Mouse (Mus musculus) testis, adult 2 months (tissue): ENCODE measurements at regions not wholly inside any gene's neighbourhood (a gene's known extent, or its start where the extent isn't known, plus 50 kb on each side); places are given as distances from the start of the nearest gene placed in this dataset.

ENCODE experiments used
- H3K27ac ChIP-seq: fragments of 200-500 bp; 2 replicates; pipeline ENCODE4 v1.5.1; 2012; ENCODE audit warnings: low read depth, low read length; ENCODE audit not compliant: control insufficient read depth, insufficient read depth
- H3K27me3 ChIP-seq: fragments of 200-500 bp; 2 replicates; pipeline ENCODE4 v1.6.1; 2012; ENCODE audit warnings: mild to moderate bottlenecking, low read length, moderate library complexity; ENCODE audit not compliant: control insufficient read depth, insufficient read depth
- H3K36me3 ChIP-seq: fragments of 200-500 bp; 2 replicates; pipeline ENCODE4 v1.6.1; 2012; ENCODE audit warnings: mild to moderate bottlenecking, low read length; ENCODE audit not compliant: control insufficient read depth, insufficient read depth
- H3K4me1 ChIP-seq: fragments of 200-500 bp; 2 replicates; pipeline ENCODE4 v1.6.1; 2012; ENCODE audit warnings: low read length; ENCODE audit not compliant: control insufficient read depth, insufficient read depth
- H3K4me3 ChIP-seq: fragments of 200-500 bp; 2 replicates; pipeline ENCODE4 v1.5.1; 2012; ENCODE audit warnings: low read depth, mild to moderate bottlenecking, low read length, moderate library complexity, mixed read lengths; ENCODE audit not compliant: control insufficient read depth
- CTCF ChIP-seq: fragments of 200-500 bp; IDR thresholded peaks from 2 replicates; pipeline ENCODE4 v1.5.1; 2012; ENCODE audit warnings: low read depth, mild to moderate bottlenecking, inconsistent platforms, low read length, moderate library complexity; ENCODE audit not compliant: control insufficient read depth, insufficient read depth, insufficient replicate concordance
- POLR2A ChIP-seq: fragments of 200-500 bp; IDR thresholded peaks from 2 replicates; pipeline ENCODE4 v1.6.1; 2012; ENCODE audit warnings: low read depth, mild to moderate bottlenecking, inconsistent platforms, low read length, moderate library complexity; ENCODE audit not compliant: control insufficient read depth

DNA sequence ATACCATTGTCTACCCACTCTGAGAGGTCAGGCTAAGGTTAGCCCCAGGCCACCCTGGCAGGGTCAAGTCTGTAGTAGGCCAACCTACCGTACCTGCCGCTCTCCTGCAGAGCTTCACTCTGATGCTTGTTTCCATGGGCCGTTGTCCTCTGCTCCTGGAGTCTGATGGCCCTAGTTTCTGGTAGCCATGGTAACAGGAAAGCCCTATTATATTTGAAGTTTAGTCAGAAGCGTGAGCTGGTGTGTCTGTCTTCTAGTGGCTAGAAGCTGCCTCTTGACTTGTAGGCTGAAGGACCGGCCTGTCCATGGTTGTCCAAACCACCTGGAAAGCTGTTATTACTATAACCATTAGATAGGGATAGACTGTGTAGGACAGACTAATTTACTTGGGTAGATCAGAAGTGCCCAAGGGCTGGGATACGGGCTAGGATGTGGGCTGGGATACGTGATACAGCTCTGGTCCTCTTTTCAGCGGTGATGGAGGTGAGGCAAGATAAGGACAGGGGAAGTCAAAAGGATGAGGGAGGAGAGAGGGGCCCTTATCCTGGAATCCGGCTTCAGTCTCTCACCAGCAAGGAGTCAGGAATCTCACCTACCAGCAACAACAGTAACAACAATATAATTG, 58.5 kb upstream of the Zfp706 start:
- no peaks in the 10 kb centered on the region for H3K27me3 ChIP-seq
- H3K4me1 ChIP-seq, result peaks cover 3% of the 10 kb centered on the region
- TF ChIP-seq POLR2A, result no peak
- no peak for TF ChIP-seq CTCF
- H3K4me3 ChIP-seq, result no peak overlapping the region
- no peaks in the 10 kb centered on the region for H3K36me3 ChIP-seq
- no peak overlapping the region for H3K27ac ChIP-seq

DNA sequence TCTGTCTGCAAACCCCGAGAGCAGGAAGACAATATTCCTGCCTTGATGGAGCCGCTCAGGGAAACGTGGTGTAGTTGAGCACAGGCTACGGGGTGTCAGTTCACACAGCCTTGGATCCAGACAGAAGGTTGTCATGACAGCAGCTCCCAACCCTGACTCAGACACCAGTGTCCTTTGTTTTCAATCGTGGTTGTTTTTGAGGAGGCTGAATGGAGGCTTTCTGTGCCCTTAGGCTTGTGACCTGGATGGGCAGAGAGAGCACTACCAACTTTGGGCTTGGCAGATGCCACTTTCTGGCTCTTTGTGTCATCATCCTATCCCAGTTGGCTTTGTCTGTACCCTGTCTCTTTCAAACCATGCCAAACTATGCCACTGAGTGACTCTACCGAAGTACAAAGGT, 57.8 kb upstream of the Zfp706 start:
- no peaks in the 10 kb centered on the region for H3K36me3 ChIP-seq
- H3K4me3 ChIP-seq, result no peak overlapping the region

DNA sequence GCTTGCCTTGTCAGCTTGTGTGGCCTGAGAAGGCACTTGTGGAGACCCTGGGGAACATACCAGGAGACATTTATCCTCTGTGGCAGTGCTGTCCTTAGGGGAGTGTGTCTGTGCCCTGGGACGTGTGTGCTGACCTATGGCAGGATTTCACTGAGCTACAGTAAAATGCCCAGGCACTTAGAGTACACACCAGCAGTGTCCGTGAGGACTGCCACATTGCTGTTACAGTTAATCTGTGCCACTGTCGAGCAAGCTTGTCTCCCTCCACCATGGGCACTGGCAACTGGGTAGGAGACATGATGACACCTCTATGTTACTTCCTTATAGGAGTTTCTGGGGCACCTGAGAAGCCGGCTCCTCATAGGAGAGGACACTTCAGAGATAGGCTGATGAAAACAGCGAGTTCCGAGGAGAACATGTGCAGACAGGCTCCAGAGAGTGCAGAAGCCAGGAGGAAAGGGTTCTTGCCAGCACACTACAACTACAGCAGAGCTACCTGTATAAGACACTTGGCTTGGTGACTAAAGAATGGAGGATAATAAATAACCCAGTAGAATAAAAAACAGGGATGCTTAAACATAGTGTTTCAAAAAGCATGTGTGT, 56.3 kb upstream of the Zfp706 start:
- Histone ChIP-seq H3K4me1 (peaks cover 3% of the 10 kb centered on the region), H3K4me3 (no peak overlapping the region), H3K27me3 (no peaks in the 10 kb centered on the region), H3K27ac (no peak overlapping the region), H3K36me3 (no peaks in the 10 kb centered on the region)
- TF ChIP-seq CTCF (no peak), POLR2A (no peak)

More for the DNA sequence above, 57.8 kb upstream of the Zfp706 start:
- peaks cover 3% of the 10 kb centered on the region for H3K4me1 ChIP-seq
- no peak for TF ChIP-seq POLR2A
- no peak for TF ChIP-seq CTCF
- no peaks in the 10 kb centered on the region for H3K27me3 ChIP-seq
- no peak overlapping the region for H3K27ac ChIP-seq

DNA sequence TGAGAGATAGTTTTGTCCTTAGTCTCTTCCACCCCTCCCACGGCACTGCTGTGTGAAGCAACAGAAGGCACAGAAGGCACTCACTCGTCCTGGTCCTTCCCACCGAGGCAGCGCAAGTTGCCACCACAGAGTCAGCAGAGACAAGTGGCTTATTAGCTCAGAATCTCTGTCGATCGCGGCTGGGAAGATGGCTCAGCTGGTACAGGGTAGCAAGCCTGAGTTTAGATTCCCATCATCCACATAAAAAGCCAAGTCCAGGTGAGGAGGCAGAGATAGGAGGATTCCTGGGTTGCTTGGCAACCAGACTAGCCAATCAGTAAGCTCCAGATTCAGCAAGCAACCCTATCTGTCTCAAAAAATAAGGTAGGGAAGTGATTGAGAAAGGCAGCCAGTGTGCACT, 55.0 kb upstream of the Zfp706 start:
- Histone ChIP-seq H3K4me1 (peaks cover 3% of the 10 kb centered on the region), H3K36me3 (no peaks in the 10 kb centered on the region), H3K4me3 (peak overlapping the region; percentile 70), H3K27ac (no peak overlapping the region), H3K27me3 (no peaks in the 10 kb centered on the region)
- TF ChIP-seq POLR2A (no peak), CTCF (no peak)

DNA sequence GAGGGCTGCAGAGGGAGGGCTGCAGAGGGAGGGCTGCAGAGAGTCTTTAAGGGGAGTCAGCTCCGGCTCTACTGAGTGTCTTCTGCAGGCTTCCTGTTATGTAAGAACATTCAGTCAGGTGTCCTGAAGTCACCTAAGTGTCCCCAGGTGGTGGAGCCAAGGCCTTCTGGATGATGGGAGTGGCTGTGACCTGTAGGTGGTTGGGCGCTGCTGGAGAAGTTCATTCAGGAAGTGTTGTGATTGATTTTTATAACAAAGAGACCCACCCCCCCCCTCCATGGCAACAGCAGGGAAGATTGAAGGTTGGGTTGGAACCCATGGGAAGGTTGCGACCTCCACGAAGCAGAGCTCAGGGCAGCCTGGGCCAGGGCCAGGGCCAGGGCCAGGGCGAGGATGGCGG, 53.9 kb upstream of the Zfp706 start:
- H3K27ac ChIP-seq, result no peak overlapping the region
- no peaks in the 10 kb centered on the region for H3K36me3 ChIP-seq
- TF ChIP-seq CTCF (no peak), POLR2A (no peak)
- no peak overlapping the region for H3K4me3 ChIP-seq
- H3K4me1 ChIP-seq, result peaks cover 3% of the 10 kb centered on the region
- no peaks in the 10 kb centered on the region for H3K27me3 ChIP-seq

DNA sequence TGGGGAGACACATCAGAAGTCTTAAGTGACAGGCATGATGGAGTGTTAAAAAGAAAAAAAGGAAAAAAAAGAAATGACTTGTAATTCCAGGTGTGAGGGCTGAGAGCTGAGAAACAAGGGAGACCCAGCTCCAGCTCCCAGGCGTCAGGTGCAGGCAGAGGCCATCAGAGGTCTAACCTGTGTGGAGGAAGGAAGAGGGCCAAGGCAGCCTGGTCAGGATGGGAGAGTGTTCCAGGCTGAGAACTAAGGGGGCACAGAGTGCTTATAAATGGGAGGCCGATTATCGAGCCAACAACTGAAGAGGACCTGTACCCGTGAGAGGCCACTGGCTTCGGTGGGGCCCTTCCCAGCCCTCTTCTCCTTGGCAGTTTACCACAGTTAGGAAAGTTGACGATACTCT, 53.3 kb upstream of the Zfp706 start:
- H3K27ac ChIP-seq, result no peak overlapping the region
- H3K4me1 ChIP-seq, result peaks cover 3% of the 10 kb centered on the region
- no peaks in the 10 kb centered on the region for H3K27me3 ChIP-seq
- no peaks in the 10 kb centered on the region for H3K36me3 ChIP-seq
- no peak overlapping the region for H3K4me3 ChIP-seq
- no peak for TF ChIP-seq POLR2A
- no peak for TF ChIP-seq CTCF
